Mouse (Mus musculus): ENCODE measurements around the gene Tamm41. TPM values are rescaled to one million over a fixed set of nuclear protein-coding genes. Genes with fewer than 3 reads are reported as not detected.
A peak's percentile ranks its signal among the peaks of the same experiment; 100 is the strongest.

Tamm41 gene
- polyA plus RNA-seq, 1 experiment from 2014 or later: 47.9 TPM

GRCm38 (mm10) chr6:114958249-114959011, 79.2 kb downstream of the Tamm41 start:
- Histone ChIP-seq H3K4me3 (replicated peaks) (no peak overlapping the region), H3K27ac (replicated peaks) (peak overlapping the region; percentile 54; the same call in 1 of the 2 replicates), H3K4me2 (no peak overlapping the region), H3K4me1 (peaks cover 19% of the 10 kb centered on the region; the same call in 1 of the 2 replicates), H3K9me3 (replicated peaks) (no peaks in the 10 kb centered on the region), H3K9ac (replicated peaks) (no peak overlapping the region), H3K36me3 (no peaks in the 10 kb centered on the region), H3K27me3 (replicated peaks) (0 out of 2 replicates have a peak, but pooled peaks cover 6% of the 10 kb centered on the region)
- ATAC-seq (ENCODE audit: low FRiP score): no peak; the same call in 1 of the 2 replicates
- WGBS: 53% methylated on average over 10 of the region's 10 CpGs

DNA sequence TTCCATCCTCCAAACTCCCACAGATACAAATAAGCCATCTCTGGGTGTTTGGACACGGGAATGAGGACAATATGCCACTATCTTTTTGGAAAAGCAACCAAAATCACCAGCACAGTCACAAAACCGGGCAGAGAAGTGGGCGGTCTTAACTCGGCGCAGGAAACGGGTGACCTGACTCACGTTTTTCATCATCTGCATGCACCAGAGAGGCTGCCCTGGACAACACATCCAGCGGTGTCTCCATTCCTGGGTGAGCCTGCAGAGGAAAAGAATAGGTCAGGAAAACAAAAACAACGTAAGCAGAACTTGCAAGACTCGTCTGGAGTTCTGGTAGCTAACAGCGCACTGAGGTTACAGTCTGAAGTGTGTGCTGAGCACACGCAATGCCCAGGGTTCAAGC, 79.9 kb downstream of the Tamm41 start:
- Histone ChIP-seq H3K4me3 (replicated peaks) (no peak overlapping the region), H3K27ac (replicated peaks) (peak overlapping the region; percentile 54; the same call in 1 of the 2 replicates), H3K4me1 (peaks cover 24% of the 10 kb centered on the region), H3K4me2 (no peak overlapping the region), H3K27me3 (replicated peaks) (0 out of 2 replicates have a peak, but pooled peaks cover 6% of the 10 kb centered on the region), H3K9me3 (replicated peaks) (no peaks in the 10 kb centered on the region), H3K9ac (replicated peaks) (no peak overlapping the region), H3K36me3 (no peaks in the 10 kb centered on the region)
- ATAC-seq (ENCODE audit: low FRiP score): no peak
- WGBS: 79% methylated on average over 12 of the region's 12 CpGs

- Histone ChIP-seq H3K27me3 (replicated peaks) (0 out of 2 replicates have a peak, but pooled peaks cover 6% of the 10 kb centered on the region), H3K4me1 (peaks cover 34% of the 10 kb centered on the region), H3K4me2 (no peak overlapping the region), H3K4me3 (replicated peaks) (no peak overlapping the region), H3K36me3 (no peaks in the 10 kb centered on the region), H3K27ac (replicated peaks) (no peak overlapping the region), H3K9me3 (replicated peaks) (no peaks in the 10 kb centered on the region), H3K9ac (replicated peaks) (no peak overlapping the region)
- WGBS: 85% methylated on average over 5 of the region's 5 CpGs
- no peak for ATAC-seq (ENCODE audit: low FRiP score)
These were observed 83.2 kb downstream of the Tamm41 start for GRCm38 (mm10) chr6:114954496-114954895.

Other genes with a start within 250 kb of the Tamm41 start
- gene Vgll4, start 67.9 kb downstream of the Tamm41 start, polyA plus RNA-seq (2015; fragmentation: Nextera tagmentation; extraction: Ambion mirVana): 51.4 and 64.5 TPM in 2 replicates
- 58.6 and 73.3 TPM in 2 replicates for gene Syn2, start 97.0 kb upstream of the Tamm41 start, polyA plus RNA-seq (2015; fragmentation: Nextera tagmentation; extraction: Ambion mirVana)
- gene Gm17482, start 189.5 kb upstream of the Tamm41 start, polyA plus RNA-seq (2015; fragmentation: Nextera tagmentation; extraction: Ambion mirVana): not detected in 2 replicates
- gene Timp4, start 214.3 kb upstream of the Tamm41 start, polyA plus RNA-seq (2015; fragmentation: Nextera tagmentation; extraction: Ambion mirVana): 29.3 and 31.5 TPM in 2 replicates

All from neural tube, embryonic 15.5 days (tissue).